Mouse (Mus musculus) stomach, postnatal 0 days (tissue): ENCODE measurements around the gene Vegfc. TPM values are rescaled to one million over a fixed set of nuclear protein-coding genes. Genes with fewer than 3 reads are reported as not detected.

Experiments
- ATAC-seq: fragments of 200-750 bp; cut with Nextera tagmentation; 2 replicates; pipeline ENCODE4 v1.8.0; 2017; ENCODE audit not compliant: low FRiP score, low TSS enrichment
- DNase-seq: peaks from one replicate; pipeline ENCODE4 v3.0.0-alpha.2; 2016; ENCODE audit warnings: low spot score
- H3K27ac ChIP-seq: fragments of 300-500 bp; sonication (generic); replicated peaks from 2 replicates; pipeline ENCODE4 v1.5.1; 2014; ENCODE audit warnings: mild to moderate bottlenecking, control low read depth
- H3K27me3 ChIP-seq: fragments of 300-500 bp; sonication (generic); 2 replicates; pipeline ENCODE4 v1.6.1; 2014; ENCODE audit warnings: low read length; ENCODE audit not compliant: control insufficient read depth, insufficient read depth
- H3K36me3 ChIP-seq: fragments of 300-500 bp; sonication (generic); 2 replicates; pipeline ENCODE4 v1.6.1; 2014; ENCODE audit warnings: low read length, mixed read lengths; ENCODE audit not compliant: control insufficient read depth, insufficient read depth
- H3K4me1 ChIP-seq: fragments of 300-500 bp; sonication (generic); replicated peaks from 2 replicates; pipeline ENCODE4 v1.6.1; 2014; ENCODE audit warnings: antibody characterized with exemption; ENCODE audit not compliant: control insufficient read depth, insufficient read depth
- H3K4me2 ChIP-seq: fragments of 300-500 bp; sonication (generic); replicated peaks from 2 replicates; pipeline ENCODE4 v1.6.1; 2014; ENCODE audit warnings: low read depth, mild to moderate bottlenecking, control low read depth, moderate library complexity
- H3K4me3 ChIP-seq: fragments of 300-500 bp; sonication (generic); 2 replicates; pipeline ENCODE4 v1.5.1; 2014; ENCODE audit warnings: low read depth, low read length, control low read depth
- H3K9ac ChIP-seq: fragments of 300-500 bp; sonication (generic); 2 replicates; pipeline ENCODE4 v1.6.1; 2014; ENCODE audit warnings: mild to moderate bottlenecking, low read length, control low read depth, mixed read lengths
- H3K9me3 ChIP-seq: fragments of 300-500 bp; sonication (generic); 2 replicates; pipeline ENCODE4 v1.6.1; 2016; ENCODE audit warnings: low read length; ENCODE audit not compliant: control insufficient read depth
- CTCF ChIP-seq: IDR thresholded peaks from 2 replicates; pipeline ENCODE4 v1.5.1; 2016; ENCODE audit warnings: antibody characterized with exemption, low read depth, mild to moderate bottlenecking, moderate library complexity
- EP300 ChIP-seq: optimal IDR thresholded peaks from 2 replicates; pipeline ENCODE3; 2016; ENCODE audit warnings: antibody characterized with exemption
- WGBS: fragments of 180-500 bp; shearing (Covaris S2); extraction: QIAGEN DNeasy Blood & Tissue Kit; methylation state at CpG from one replicate; pipeline ENCODE4 v1.1.7; 2014; 5-methylcytosine and 5-hydroxymethylcytosine counted together
- polyA plus RNA-seq: library from polyadenylated mRNA; unstranded; fragments of >200 nt; fragmentation: Nextera tagmentation; extraction: Ambion mirVana; gene quantifications from 2 replicates; pipeline ENCODE4 v1.2.1, GENCODE M21; 2015

Gene Vegfc
- polyA plus RNA-seq, 1 experiment from 2014 or later = 3.1 TPM

- no peak overlapping the region for H3K9ac ChIP-seq
- ATAC-seq (no peak), DNase-seq (no peak)
Measured at GRCm38 (mm10) chr8:54076301-54076700, 1.1 kb upstream of the Vegfc start.

GRCm38 (mm10) chr8:54076791-54077270 is 575 bp upstream of the Vegfc start:
- H3K4me2 ChIP-seq = peak overlapping the region; percentile 78
- peak overlapping the region; percentile 73 for H3K4me3 ChIP-seq
- H3K4me1 ChIP-seq = peaks cover 2% of the 10 kb centered on the region; the same call in 1 of the 2 replicates
- H3K27ac ChIP-seq = peak overlapping the region; percentile 80
- no peaks in the 10 kb centered on the region for H3K9me3 ChIP-seq
- WGBS = 1% methylated on average over 16 of the region's 28 CpGs
- ATAC-seq = peak; percentile 87
- TF ChIP-seq EP300 (no peak), CTCF (peak; percentile 57)
- H3K9ac ChIP-seq = peak overlapping the region; percentile 77
- no peaks in the 10 kb centered on the region for H3K36me3 ChIP-seq
- H3K27me3 ChIP-seq = no peaks in the 10 kb centered on the region
- no peak for DNase-seq

More at GRCm38 (mm10) chr8:54076301-54076700, 1.1 kb upstream of the Vegfc start:
- Histone ChIP-seq H3K27ac (no peak overlapping the region), H3K4me1 (peaks cover 2% of the 10 kb centered on the region; the same call in 1 of the 2 replicates), H3K9me3 (no peaks in the 10 kb centered on the region), H3K4me3 (no peak overlapping the region), H3K4me2 (peak overlapping the region; percentile 78), H3K36me3 (no peaks in the 10 kb centered on the region), H3K27me3 (no peaks in the 10 kb centered on the region)
- TF ChIP-seq EP300 = no peak
- no peak for TF ChIP-seq CTCF
- 70% methylated on average over 1 of the region's 1 CpGs for WGBS

GRCm38 (mm10) chr8:54078121-54078440 is 675 bp downstream of the Vegfc start:
- H3K27me3 ChIP-seq = no peaks in the 10 kb centered on the region
- no peaks in the 10 kb centered on the region for H3K36me3 ChIP-seq
- DNase-seq = no peak
- H3K4me2 ChIP-seq = peak overlapping the region; percentile 78
- no peak overlapping the region for H3K27ac ChIP-seq
- H3K4me3 ChIP-seq = peak overlapping the region; percentile 73
- TF ChIP-seq CTCF = no peak
- no peak for TF ChIP-seq EP300
- H3K4me1 ChIP-seq = peaks cover 2% of the 10 kb centered on the region; the same call in 1 of the 2 replicates
- peak overlapping the region; percentile 77 for H3K9ac ChIP-seq
- WGBS = 8% methylated on average over 1 of the region's 1 CpGs
- H3K9me3 ChIP-seq = no peaks in the 10 kb centered on the region
- no peak for ATAC-seq

- Histone ChIP-seq H3K27me3 (no peaks in the 10 kb centered on the region), H3K27ac (no peak overlapping the region), H3K4me1 (peaks cover 2% of the 10 kb centered on the region; the same call in 1 of the 2 replicates), H3K9me3 (no peaks in the 10 kb centered on the region), H3K36me3 (no peaks in the 10 kb centered on the region), H3K4me3 (peak overlapping the region; percentile 18; the same call in 1 of the 2 replicates), H3K4me2 (peak overlapping the region; percentile 21), H3K9ac (no peak overlapping the region)
- 18% methylated on average over 11 of the region's 11 CpGs for WGBS
- no peak for ATAC-seq
- DNase-seq = no peak
- TF ChIP-seq CTCF = no peak
- TF ChIP-seq EP300 = no peak
Measured at GRCm38 (mm10) chr8:54079001-54079400, 1.6 kb downstream of the Vegfc start.

- no peak for DNase-seq
- ATAC-seq = no peak
Measured at GRCm38 (mm10) chr8:54079601-54080000, 2.2 kb downstream of the Vegfc start.

GRCm38 (mm10) chr8:54085896-54086295 is 8.5 kb downstream of the Vegfc start:
- TF ChIP-seq CTCF (no peak), EP300 (no peak)
- no peak overlapping the region for H3K9ac ChIP-seq
- no peak overlapping the region for H3K27ac ChIP-seq
- H3K4me3 ChIP-seq = no peak overlapping the region
- H3K4me1 ChIP-seq = no peaks in the 10 kb centered on the region
- no peak overlapping the region for H3K4me2 ChIP-seq
- DNase-seq = no peak
- WGBS = 89% methylated on average over 6 of the region's 6 CpGs
- no peaks in the 10 kb centered on the region for H3K9me3 ChIP-seq
- H3K27me3 ChIP-seq = no peaks in the 10 kb centered on the region
- no peak for ATAC-seq
- H3K36me3 ChIP-seq = no peaks in the 10 kb centered on the region

More at GRCm38 (mm10) chr8:54079601-54080000, 2.2 kb downstream of the Vegfc start:
- Histone ChIP-seq H3K27ac (no peak overlapping the region), H3K36me3 (no peaks in the 10 kb centered on the region), H3K9ac (no peak overlapping the region), H3K4me2 (no peak overlapping the region), H3K4me3 (no peak overlapping the region), H3K27me3 (no peaks in the 10 kb centered on the region), H3K9me3 (no peaks in the 10 kb centered on the region), H3K4me1 (peaks cover 2% of the 10 kb centered on the region; the same call in 1 of the 2 replicates)
- no peak for TF ChIP-seq EP300
- TF ChIP-seq CTCF = peak; percentile 69
